Mouse (Mus musculus) thymus, adult 2 months (tissue): ENCODE measurements around the gene Acvr2a.

ENCODE experiments used
- CTCF ChIP-seq: fragments of 200-500 bp; IDR thresholded peaks from 2 replicates; pipeline ENCODE4 v1.5.1; 2012; ENCODE audit warnings: mild to moderate bottlenecking, control low read depth, low read length, moderate library complexity, borderline replicate concordance; ENCODE audit not compliant: control insufficient read depth, poor library complexity, insufficient read depth; ENCODE audit errors: extremely low read depth
- POLR2A ChIP-seq: fragments of 200-500 bp; IDR thresholded peaks from 2 replicates; pipeline ENCODE4 v1.6.1; 2012; ENCODE audit warnings: mild to moderate bottlenecking, low read length, control low read depth, moderate library complexity; ENCODE audit not compliant: control insufficient read depth, poor library complexity, insufficient read depth; ENCODE audit errors: extremely low read depth

GRCm38 (mm10) chr2:48950252-48950315, 136.2 kb downstream of the Acvr2a start, which contains the start of gene Orc4:
- no peak for TF ChIP-seq POLR2A
- no peak for TF ChIP-seq CTCF
